Mouse (Mus musculus) cortical plate, adult 2 months (tissue): ENCODE measurements around the gene Bcar3.

ENCODE experiments used
- CTCF ChIP-seq: fragments of 200-500 bp; IDR thresholded peaks from 2 replicates; pipeline ENCODE4 v1.5.1; 2011; ENCODE audit warnings: mild to moderate bottlenecking, control low read depth, low read length; ENCODE audit not compliant: insufficient read depth; ENCODE audit errors: extremely low read depth
- POLR2A ChIP-seq: fragments of 200-500 bp; IDR thresholded peaks from 2 replicates; pipeline ENCODE4 v1.6.1; 2011; ENCODE audit warnings: mild to moderate bottlenecking, low read length, control low read depth; ENCODE audit not compliant: insufficient read depth; ENCODE audit errors: extremely low read depth

DNA sequence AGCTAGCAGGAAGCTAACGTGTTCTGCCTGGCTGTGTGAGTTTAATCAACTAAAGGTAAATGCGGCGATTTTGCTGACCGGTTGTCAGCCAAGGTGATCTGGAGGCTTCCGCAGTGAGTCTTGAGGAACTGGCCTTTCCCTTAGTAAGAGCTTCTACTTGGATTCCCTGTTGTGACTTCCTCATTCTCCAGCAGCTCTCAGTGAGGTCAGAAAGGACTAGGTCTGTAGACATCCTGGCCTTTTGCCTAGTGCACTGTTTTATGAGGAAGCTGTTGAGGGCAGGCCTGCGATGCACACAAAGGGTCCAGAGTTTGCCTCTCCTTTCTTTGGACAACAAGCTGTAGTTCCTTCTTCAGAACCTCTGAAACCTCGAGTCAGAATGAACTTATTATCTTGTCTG lies 3.2 kb upstream of the Bcar3 start:
- TF ChIP-seq CTCF (no peak), POLR2A (no peak)
